Mouse (Mus musculus): ENCODE measurements at regions not wholly inside any gene's neighbourhood (a gene's known extent, or its start where the extent isn't known, plus 50 kb on each side); places are given as distances from the start of the nearest gene placed in this dataset.

GRCm38 (mm10) chr15:93880302-93880701, 284.6 kb upstream of the Prickle1 start:
- no peak for DNase-seq

GRCm38 (mm10) chr15:93879006-93879405, 283.3 kb upstream of the Prickle1 start:
- DNase-seq: no peak

- DNase-seq: no peak
These were observed 280.6 kb upstream of the Prickle1 start for GRCm38 (mm10) chr15:93876335-93876734.

GRCm38 (mm10) chr15:93875685-93876084, 280.0 kb upstream of the Prickle1 start:
- DNase-seq: no peak

DNA sequence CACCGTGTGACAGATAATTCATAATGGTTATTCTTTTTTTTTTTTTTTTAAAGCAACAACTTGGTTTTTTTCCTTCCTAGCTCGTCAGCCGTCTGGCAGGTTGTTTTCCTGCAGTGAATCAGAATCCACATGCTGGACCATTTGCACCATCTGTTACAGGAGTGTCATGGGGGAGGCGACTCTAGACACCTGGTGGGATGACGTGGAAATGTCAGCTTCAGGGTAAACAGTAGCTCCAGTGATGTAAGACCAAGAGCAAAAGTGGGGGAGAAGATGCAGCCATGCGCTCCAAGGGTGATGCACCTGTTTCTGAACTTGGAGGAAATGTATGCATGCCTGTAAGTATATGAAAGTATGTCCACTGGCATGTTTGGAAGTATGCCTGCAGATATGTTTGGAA, 278.5 kb upstream of the Prickle1 start:
- no peak for DNase-seq

- no peak for DNase-seq
These were observed 261.7 kb upstream of the Prickle1 start for GRCm38 (mm10) chr15:93857336-93857901.

DNA sequence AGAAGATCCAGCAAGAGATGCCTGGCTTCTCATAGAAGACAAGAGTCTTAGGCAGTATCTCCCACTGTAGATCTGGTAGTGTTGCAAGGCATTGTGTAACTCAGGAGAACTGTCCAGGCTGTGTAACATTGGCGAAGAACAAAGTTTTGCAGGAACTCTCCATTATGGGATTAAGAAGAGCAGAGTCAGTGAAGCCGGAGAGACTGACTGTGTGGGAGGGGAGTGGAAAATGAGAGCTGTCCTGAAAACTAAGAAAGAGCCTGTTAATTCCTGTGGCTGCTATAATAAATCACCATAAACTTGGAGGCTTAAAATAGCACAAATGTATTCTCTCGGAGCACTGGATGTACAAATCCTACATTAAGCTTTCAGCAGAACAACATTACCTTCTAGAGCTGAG, 257.5 kb upstream of the Prickle1 start:
- DNase-seq: no peak

DNA sequence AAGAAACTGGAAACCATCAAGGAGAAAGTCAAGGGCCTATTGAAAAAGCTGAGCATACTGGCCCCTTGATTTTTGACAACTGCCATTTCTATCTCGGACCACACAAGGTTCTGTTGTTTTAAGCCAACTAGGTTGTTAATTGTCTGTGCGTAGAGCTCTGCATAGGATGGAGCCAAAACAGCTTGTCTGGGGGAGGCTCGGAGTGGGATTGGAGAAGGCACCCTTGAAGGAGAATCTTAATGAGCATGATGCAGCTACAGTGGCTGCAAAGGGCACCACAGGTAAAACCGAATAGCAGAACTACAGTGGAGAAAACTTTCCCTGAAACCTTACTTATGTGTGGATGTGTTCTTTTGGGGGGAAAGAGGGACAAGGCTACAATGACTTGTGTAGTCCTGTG, 256.4 kb upstream of the Prickle1 start:
- DNase-seq: no peak

DNA sequence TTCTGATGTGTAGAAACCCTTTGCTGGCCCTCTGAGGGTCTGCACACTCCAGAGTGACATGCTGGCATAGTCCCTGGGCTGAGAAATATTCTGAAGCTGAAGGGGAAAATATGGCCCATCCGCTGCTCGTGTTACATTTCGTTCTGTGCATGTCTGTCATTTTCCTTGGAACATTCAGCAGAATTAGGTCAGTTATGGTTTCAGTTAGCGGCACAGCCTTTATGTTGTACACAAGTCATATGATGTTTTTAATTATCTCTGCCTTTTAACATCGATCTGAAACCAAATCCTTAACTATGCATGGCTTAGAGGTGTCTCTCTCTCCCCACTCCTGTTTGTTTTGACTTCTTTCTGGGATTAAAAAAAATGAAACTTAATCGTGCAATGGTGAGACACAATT, 254.7 kb upstream of the Prickle1 start:
- no peak for DNase-seq

- no peak for DNase-seq
These were observed 253.1 kb upstream of the Prickle1 start for GRCm38 (mm10) chr15:93848830-93849229.

GRCm38 (mm10) chr15:93846797-93847196, 251.1 kb upstream of the Prickle1 start:
- DNase-seq: no peak

DNA sequence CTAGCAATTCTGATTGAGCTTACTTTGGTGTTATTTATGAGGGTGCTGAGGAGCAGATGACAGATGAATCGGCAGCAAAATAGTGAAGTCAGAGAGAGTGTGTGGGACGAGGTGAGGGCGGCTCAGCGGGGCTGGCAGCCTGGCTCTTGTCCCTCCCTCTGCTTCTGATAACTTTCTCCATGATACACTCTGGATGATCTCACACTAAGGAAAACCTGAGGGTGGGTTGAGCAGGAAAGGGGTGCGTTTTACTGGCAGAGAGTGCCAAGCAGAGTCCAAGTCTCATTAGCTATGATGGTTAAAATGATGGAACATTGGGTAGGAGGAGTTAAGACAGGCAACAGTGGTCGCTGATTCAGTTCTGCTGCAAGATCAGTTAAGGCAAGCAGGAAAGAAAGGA, 250.1 kb upstream of the Prickle1 start:
- DNase-seq: no peak

DNA sequence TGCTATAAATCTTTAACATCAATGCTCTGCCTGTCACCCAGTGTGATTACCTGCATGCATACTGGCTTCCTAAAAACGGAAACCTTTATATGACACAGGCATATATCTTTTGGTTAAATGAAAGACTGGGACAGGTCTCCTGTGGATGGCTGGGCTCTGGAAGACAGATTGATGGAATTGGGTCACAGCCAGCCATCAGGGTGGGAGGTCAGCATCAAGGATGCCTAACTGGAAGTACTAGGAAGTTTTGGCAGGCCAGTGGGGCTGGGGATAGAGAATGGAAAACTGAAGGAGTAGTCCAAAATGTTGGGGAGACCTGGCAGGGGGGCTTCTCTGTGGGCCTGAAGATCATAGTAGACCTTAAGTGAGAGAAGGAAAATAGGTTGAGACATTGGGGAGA, 237.3 kb upstream of the Prickle1 start:
- no peak for DNase-seq

- peak; percentile 59 to 71 for DNase-seq
These were observed 236.8 kb upstream of the Prickle1 start for GRCm38 (mm10) chr15:93832431-93832936.

- no peak for DNase-seq
These were observed 235.5 kb upstream of the Prickle1 start for GRCm38 (mm10) chr15:93831148-93831547.

DNA sequence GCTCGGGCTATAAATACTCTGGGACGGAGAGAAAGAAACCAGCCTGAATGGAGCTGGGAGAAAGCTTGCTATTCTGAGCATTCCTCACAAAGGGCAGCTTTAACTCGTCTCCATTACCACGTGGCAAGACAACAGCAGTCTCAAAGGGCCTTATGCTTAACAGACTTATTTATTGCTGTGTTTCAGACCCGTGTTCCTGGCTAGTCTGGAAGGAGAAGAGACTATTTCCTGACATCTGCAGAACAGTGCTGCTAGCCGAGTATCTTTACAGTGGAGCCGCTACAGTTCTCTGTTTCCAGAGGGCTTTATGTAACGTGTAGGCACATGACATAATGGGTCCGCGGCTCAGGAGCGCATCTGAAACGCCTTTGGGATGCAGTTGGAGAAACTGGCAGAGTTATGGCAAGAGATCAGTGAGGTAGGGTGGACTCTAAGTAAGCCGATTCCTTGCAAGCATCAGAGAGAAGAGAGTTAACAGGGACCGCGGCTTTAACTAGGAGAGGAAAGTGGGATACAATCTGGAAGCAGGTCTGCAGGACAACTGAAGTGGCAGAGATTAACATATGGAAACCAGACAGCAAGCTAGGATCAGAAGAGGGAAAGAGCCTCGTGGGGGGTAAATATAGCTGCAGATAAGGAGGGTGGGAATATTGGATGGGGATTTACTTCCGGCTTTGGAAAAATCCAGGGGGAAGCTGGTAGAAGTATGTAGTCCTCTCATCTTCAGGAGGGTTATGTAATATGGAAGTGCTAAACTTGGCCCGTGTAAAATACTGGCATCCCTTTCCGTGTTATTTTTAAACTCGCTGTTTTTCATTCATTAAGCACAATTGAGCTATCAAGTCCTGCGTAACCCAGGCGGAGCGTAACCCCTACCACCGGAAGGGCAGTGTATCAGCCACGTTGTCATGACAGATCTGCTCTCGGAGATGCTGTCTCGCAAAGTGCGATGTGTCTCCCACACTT, 229.3 kb upstream of the Prickle1 start:
- peak; percentile 36 to 39 for DNase-seq

DNA sequence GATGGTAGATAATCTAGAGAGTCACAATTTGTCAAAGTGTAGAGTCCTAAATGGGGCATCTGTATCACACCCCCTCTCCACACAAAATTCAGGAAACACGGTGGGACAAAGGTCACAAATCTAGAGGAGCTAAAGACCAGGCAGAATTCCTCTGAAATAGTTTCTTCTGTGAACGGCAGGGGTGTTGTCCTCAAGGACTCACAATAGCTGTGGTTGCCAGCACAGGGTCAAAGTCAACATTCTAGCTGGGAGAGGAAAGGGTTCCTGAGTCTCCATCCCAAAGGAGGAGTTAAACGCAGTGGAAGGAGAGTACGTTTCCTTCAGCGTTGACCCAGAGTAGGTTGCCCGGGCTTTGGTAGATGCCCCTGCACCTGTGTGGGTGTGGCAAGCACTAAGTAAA, 225.5 kb upstream of the Prickle1 start:
- no peak for DNase-seq

DNA sequence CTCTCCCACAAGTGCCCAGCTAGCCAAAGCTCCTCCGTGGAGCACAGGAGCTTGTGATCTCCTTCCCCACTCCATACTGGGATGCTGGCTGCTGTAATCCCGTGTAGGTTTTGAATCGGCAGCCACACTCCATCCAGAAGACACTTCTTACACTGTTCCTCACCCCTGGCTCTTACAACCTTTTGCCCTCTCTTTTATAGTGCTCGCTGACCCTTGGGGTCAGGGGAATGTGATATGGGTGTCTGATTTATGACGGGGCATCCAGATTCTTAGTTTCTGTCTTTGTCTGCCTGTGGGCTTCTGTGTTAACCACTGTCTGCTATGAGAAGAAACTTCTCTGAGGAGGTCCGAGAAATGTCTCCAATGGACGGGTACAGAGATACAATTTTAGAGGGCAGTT, 216.3 kb upstream of the Prickle1 start:
- DNase-seq: no peak

- DNase-seq: no peak
These were observed 212.3 kb upstream of the Prickle1 start for GRCm38 (mm10) chr15:93807993-93808392.

- no peak for DNase-seq
These were observed 211.8 kb upstream of the Prickle1 start for GRCm38 (mm10) chr15:93807505-93807904.

DNA sequence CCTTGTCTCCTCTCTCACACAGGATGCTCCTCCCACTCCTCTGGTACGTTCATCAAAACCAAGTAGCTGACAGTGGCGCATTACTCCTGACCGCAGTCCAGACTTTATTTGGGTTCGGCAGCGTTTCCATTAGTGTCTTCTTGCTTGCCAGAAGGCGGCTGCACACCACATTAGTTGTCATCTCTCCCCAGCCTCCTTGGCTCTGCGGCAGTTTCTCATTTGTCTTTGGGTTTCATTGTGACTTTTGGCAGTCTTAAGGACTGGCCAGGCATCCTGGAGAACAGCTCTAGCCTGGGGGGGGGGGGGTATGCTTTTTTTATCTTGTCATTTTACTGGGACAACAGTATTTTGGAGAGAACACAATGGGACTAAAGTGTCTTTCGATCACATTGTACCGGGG, 209.0 kb upstream of the Prickle1 start:
- no peak for DNase-seq

DNA sequence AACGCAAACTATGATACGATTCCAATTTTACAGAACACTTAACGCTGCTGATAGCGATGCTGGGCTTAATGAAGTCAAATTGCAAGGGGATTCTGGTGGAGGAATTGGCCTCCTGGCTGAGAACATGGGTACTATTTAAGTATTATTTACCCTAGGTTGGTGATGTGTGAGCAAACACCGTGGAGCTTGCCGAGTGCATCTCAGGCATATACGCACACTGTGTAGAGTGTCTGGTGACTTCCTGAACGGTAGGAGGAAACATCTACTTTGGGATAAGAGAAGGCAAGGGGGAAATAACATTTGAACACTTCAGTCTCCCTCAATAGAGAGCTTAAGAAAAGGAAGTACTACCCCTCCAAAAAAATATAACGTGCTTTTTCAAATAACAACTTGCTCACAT, 194.8 kb upstream of the Prickle1 start:
- DNase-seq: no peak

GRCm38 (mm10) chr15:93789762-93790161, 194.1 kb upstream of the Prickle1 start:
- DNase-seq: no peak

GRCm38 (mm10) chr15:93787361-93787760, 191.7 kb upstream of the Prickle1 start:
- DNase-seq: no peak
